Mouse (Mus musculus) cerebellum, adult 2 months (tissue): ENCODE measurements around the gene Traf6.

Source experiments
- CTCF ChIP-seq: fragments of 200-500 bp; IDR thresholded peaks from 2 replicates; pipeline ENCODE4 v1.5.1; 2011; ENCODE audit warnings: low read depth, mild to moderate bottlenecking, control low read depth, low read length, moderate library complexity, borderline replicate concordance; ENCODE audit not compliant: insufficient read depth
- POLR2A ChIP-seq: fragments of 200-500 bp; IDR thresholded peaks from 2 replicates; pipeline ENCODE4 v1.6.1; 2011; ENCODE audit warnings: low read length, control low read depth, borderline replicate concordance; ENCODE audit not compliant: insufficient read depth

- TF ChIP-seq POLR2A (no peak), CTCF (peak; percentile 37; the same call in 1 of the 2 replicates)
Measured at GRCm38 (mm10) chr2:101693577-101694215, 15.5 kb downstream of the Traf6 start.
